Mouse (Mus musculus): ENCODE measurements around the gene Naa15. TPM values are rescaled to one million over a fixed set of nuclear protein-coding genes. Genes with fewer than 3 reads are reported as not detected.

Gene Naa15
- total and polyA plus RNA-seq, 2 experiments from 2014 or later, result 21.2 to 23.6 TPM

DNA sequence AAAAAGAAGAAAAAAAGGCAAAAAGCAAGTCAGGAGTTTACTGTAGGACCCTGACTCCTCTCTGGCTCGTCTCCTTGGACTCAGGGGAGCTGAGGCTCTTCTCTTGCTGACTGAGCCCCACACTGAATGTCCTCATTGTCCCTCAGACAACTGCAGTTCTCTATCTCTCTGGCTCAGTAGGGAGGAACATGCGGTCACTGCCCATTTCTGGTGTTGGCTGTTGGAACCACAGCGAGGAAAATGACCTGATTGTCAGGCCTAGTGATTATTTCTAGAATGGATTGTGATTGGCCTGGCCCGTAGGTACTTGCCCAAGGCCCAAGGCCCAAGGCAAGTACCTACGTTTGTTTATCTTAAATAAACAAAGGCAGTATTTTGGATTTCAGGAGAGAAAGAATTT is 83.7 kb downstream of the Naa15 start:
- no peak for ATAC-seq (ENCODE audit: insufficient read depth, low read depth)
- WGBS, result 55% methylated on average over 5 of the region's 5 CpGs
- DNase-seq (ENCODE audit: low spot score), result no peak

GRCm38 (mm10) chr3:51499876-51500275 is 84.9 kb downstream of the Naa15 start:
- Histone ChIP-seq H3K27ac (ENCODE audit: low read depth) (no peak overlapping the region), H3K4me3 (ENCODE audit: low read depth, low read length) (no peak overlapping the region), H3K4me2 (ENCODE audit: low read depth, low read length) (no peak overlapping the region), H3K4me1 (ENCODE audit: control insufficient read depth, insufficient read depth) (no peaks in the 10 kb centered on the region), H3K27me3 (ENCODE audit: control insufficient read depth, insufficient read depth, low read length) (no peaks in the 10 kb centered on the region), H3K9ac (replicated peaks; ENCODE audit: low read depth, low read length) (no peak overlapping the region), H3K36me3 (replicated peaks; ENCODE audit: control insufficient read depth, insufficient read depth, low read length) (no peaks in the 10 kb centered on the region; the same call in 1 of the 2 replicates), H3K9me3 (replicated peaks; ENCODE audit: control insufficient read depth, low read length) (no peaks in the 10 kb centered on the region)
- WGBS, result 91% methylated on average over 4 of the region's 4 CpGs
- DNase-seq (ENCODE audit: low spot score) (no peak), ATAC-seq (ENCODE audit: insufficient read depth, low read depth) (no peak)
- no peak for TF ChIP-seq EP300 (IDR thresholded peaks at IDR 0.05; ENCODE audit: low read depth)
- no peak for TF ChIP-seq CTCF (IDR thresholded peaks at IDR 0.05; ENCODE audit: low read depth)

More for the DNA sequence above, 83.7 kb downstream of the Naa15 start:
- H3K4me2 ChIP-seq (ENCODE audit: low read depth, low read length), result no peak overlapping the region
- H3K27me3 ChIP-seq (ENCODE audit: control insufficient read depth, insufficient read depth, low read length), result no peaks in the 10 kb centered on the region
- no peaks in the 10 kb centered on the region for H3K4me1 ChIP-seq (ENCODE audit: control insufficient read depth, insufficient read depth)
- TF ChIP-seq CTCF (IDR thresholded peaks at IDR 0.05; ENCODE audit: low read depth) (no peak), EP300 (IDR thresholded peaks at IDR 0.05; ENCODE audit: low read depth) (no peak)
- H3K27ac ChIP-seq (ENCODE audit: low read depth), result no peak overlapping the region
- no peak overlapping the region for H3K9ac ChIP-seq (replicated peaks; ENCODE audit: low read depth, low read length)
- no peaks in the 10 kb centered on the region for H3K9me3 ChIP-seq (replicated peaks; ENCODE audit: control insufficient read depth, low read length)
- peaks cover 6% of the 10 kb centered on the region for H3K36me3 ChIP-seq (replicated peaks; ENCODE audit: control insufficient read depth, insufficient read depth, low read length)
- H3K4me3 ChIP-seq (ENCODE audit: low read depth, low read length), result no peak overlapping the region

- no peaks in the 10 kb centered on the region for H3K9me3 ChIP-seq (replicated peaks; ENCODE audit: control insufficient read depth, low read length)
- H3K4me1 ChIP-seq (ENCODE audit: control insufficient read depth, insufficient read depth), result no peaks in the 10 kb centered on the region
- H3K4me3 ChIP-seq (ENCODE audit: low read depth, low read length), result no peak overlapping the region
- ATAC-seq (ENCODE audit: insufficient read depth, low read depth), result no peak
- no peak overlapping the region for H3K4me2 ChIP-seq (ENCODE audit: low read depth, low read length)
- H3K27me3 ChIP-seq (ENCODE audit: control insufficient read depth, insufficient read depth, low read length), result no peaks in the 10 kb centered on the region
- WGBS, result 80% methylated on average over 11 of the region's 11 CpGs
- no peak for DNase-seq (ENCODE audit: low spot score)
- H3K9ac ChIP-seq (replicated peaks; ENCODE audit: low read depth, low read length), result no peak overlapping the region
- TF ChIP-seq CTCF (IDR thresholded peaks at IDR 0.05; ENCODE audit: low read depth) (no peak), EP300 (IDR thresholded peaks at IDR 0.05; ENCODE audit: low read depth) (no peak)
- H3K36me3 ChIP-seq (replicated peaks; ENCODE audit: control insufficient read depth, insufficient read depth, low read length), result no peaks in the 10 kb centered on the region
- H3K27ac ChIP-seq (ENCODE audit: low read depth), result no peak overlapping the region
Measured at GRCm38 (mm10) chr3:51504385-51504952, 89.5 kb downstream of the Naa15 start.

GRCm38 (mm10) chr3:51505465-51505864 is 90.5 kb downstream of the Naa15 start:
- Histone ChIP-seq H3K9ac (replicated peaks; ENCODE audit: low read depth, low read length) (no peak overlapping the region), H3K4me3 (ENCODE audit: low read depth, low read length) (no peak overlapping the region), H3K4me1 (ENCODE audit: control insufficient read depth, insufficient read depth) (no peaks in the 10 kb centered on the region), H3K9me3 (replicated peaks; ENCODE audit: control insufficient read depth, low read length) (no peaks in the 10 kb centered on the region), H3K36me3 (replicated peaks; ENCODE audit: control insufficient read depth, insufficient read depth, low read length) (no peaks in the 10 kb centered on the region), H3K27ac (ENCODE audit: low read depth) (no peak overlapping the region), H3K4me2 (ENCODE audit: low read depth, low read length) (no peak overlapping the region), H3K27me3 (ENCODE audit: control insufficient read depth, insufficient read depth, low read length) (no peaks in the 10 kb centered on the region)
- DNase-seq (ENCODE audit: low spot score), result no peak
- no peak for TF ChIP-seq EP300 (IDR thresholded peaks at IDR 0.05; ENCODE audit: low read depth)
- TF ChIP-seq CTCF (IDR thresholded peaks at IDR 0.05; ENCODE audit: low read depth), result no peak
- ATAC-seq (ENCODE audit: insufficient read depth, low read depth), result no peak
- WGBS, result 60% methylated on average over 19 of the region's 19 CpGs

- peak; percentile 57; the same call in 1 of the 2 replicates for ATAC-seq (ENCODE audit: insufficient read depth, low read depth)
- Histone ChIP-seq H3K9me3 (replicated peaks; ENCODE audit: control insufficient read depth, low read length) (no peaks in the 10 kb centered on the region), H3K27me3 (ENCODE audit: control insufficient read depth, insufficient read depth, low read length) (no peaks in the 10 kb centered on the region), H3K36me3 (replicated peaks; ENCODE audit: control insufficient read depth, insufficient read depth, low read length) (0 out of 2 replicates have a peak, but pooled peaks cover 5% of the 10 kb centered on the region), H3K27ac (ENCODE audit: low read depth) (no peak overlapping the region), H3K4me2 (ENCODE audit: low read depth, low read length) (peak overlapping the region; percentile 26), H3K4me1 (ENCODE audit: control insufficient read depth, insufficient read depth) (no peaks in the 10 kb centered on the region), H3K4me3 (ENCODE audit: low read depth, low read length) (0 out of 2 replicates have a peak overlapping the region, but pooled peaks have one; percentile 3), H3K9ac (replicated peaks; ENCODE audit: low read depth, low read length) (no peak overlapping the region)
- WGBS, result 17% methylated on average over 8 of the region's 8 CpGs
- no peak for TF ChIP-seq EP300 (IDR thresholded peaks at IDR 0.05; ENCODE audit: low read depth)
- TF ChIP-seq CTCF (IDR thresholded peaks at IDR 0.05; ENCODE audit: low read depth), result peak; percentile 89
- peak; percentile 62 for DNase-seq (ENCODE audit: low spot score)
Measured at GRCm38 (mm10) chr3:51510903-51511302, 96.0 kb downstream of the Naa15 start.

GRCm38 (mm10) chr3:51511983-51512382 is 97.0 kb downstream of the Naa15 start:
- TF ChIP-seq EP300 (IDR thresholded peaks at IDR 0.05; ENCODE audit: low read depth) (no peak), CTCF (IDR thresholded peaks at IDR 0.05; ENCODE audit: low read depth) (no peak)
- ATAC-seq (ENCODE audit: insufficient read depth, low read depth), result no peak
- 76% methylated on average over 5 of the region's 5 CpGs for WGBS

More at GRCm38 (mm10) chr3:51511983-51512382, 97.0 kb downstream of the Naa15 start:
- H3K9ac ChIP-seq (replicated peaks; ENCODE audit: low read depth, low read length), result no peak overlapping the region
- H3K27ac ChIP-seq (ENCODE audit: low read depth), result no peak overlapping the region
- H3K36me3 ChIP-seq (replicated peaks; ENCODE audit: control insufficient read depth, insufficient read depth, low read length), result 0 out of 2 replicates have a peak, but pooled peaks cover 11% of the 10 kb centered on the region
- no peaks in the 10 kb centered on the region for H3K9me3 ChIP-seq (replicated peaks; ENCODE audit: control insufficient read depth, low read length)
- H3K4me1 ChIP-seq (ENCODE audit: control insufficient read depth, insufficient read depth), result no peaks in the 10 kb centered on the region
- DNase-seq (ENCODE audit: low spot score), result no peak
- H3K27me3 ChIP-seq (ENCODE audit: control insufficient read depth, insufficient read depth, low read length), result no peaks in the 10 kb centered on the region
- no peak overlapping the region for H3K4me2 ChIP-seq (ENCODE audit: low read depth, low read length)
- H3K4me3 ChIP-seq (ENCODE audit: low read depth, low read length), result no peak overlapping the region

Data from heart, postnatal 0 days (tissue).